Mouse (Mus musculus): ENCODE measurements around the gene Ttc9.

Ttc9 gene

GRCm38 (mm10) chr12:81630915-81631660 is at the start of gene Ttc9:
Ttc9 (plus strand) TSS chr12:81631249.
- no peak for DNase-seq

- DNase-seq: peak; percentile 90 to 93
These were observed 36.0 kb upstream of the Ttc9 start, which contains the start of gene Med6 for GRCm38 (mm10) chr12:81594902-81595671. Med6 (minus strand) TSS chr12:81595008.

GRCm38 (mm10) chr12:81596547-81597262 is 34.3 kb upstream of the Ttc9 start:
- DNase-seq: no peak

- no peak for DNase-seq
These were observed 25.9 kb upstream of the Ttc9 start for GRCm38 (mm10) chr12:81604995-81605784.

GRCm38 (mm10) chr12:81609445-81609844 is 21.6 kb upstream of the Ttc9 start:
- no peak for DNase-seq

GRCm38 (mm10) chr12:81615807-81616206 is 15.2 kb upstream of the Ttc9 start:
- no peak for DNase-seq

GRCm38 (mm10) chr12:81616980-81617379 is 14.1 kb upstream of the Ttc9 start:
- DNase-seq: no peak

GRCm38 (mm10) chr12:81619302-81619701 is 11.7 kb upstream of the Ttc9 start:
- DNase-seq: peak; percentile 49 to 63

- DNase-seq: no peak
These were observed 7.7 kb upstream of the Ttc9 start for GRCm38 (mm10) chr12:81623377-81623776.

- no peak for DNase-seq
These were observed 4.7 kb upstream of the Ttc9 start for GRCm38 (mm10) chr12:81626226-81626861.

GRCm38 (mm10) chr12:81627426-81627825 is 3.6 kb upstream of the Ttc9 start:
- no peak for DNase-seq

GRCm38 (mm10) chr12:81628091-81628490 is 3.0 kb upstream of the Ttc9 start:
- no peak for DNase-seq

GRCm38 (mm10) chr12:81630520-81630914 is 532 bp upstream of the Ttc9 start:
- no peak for DNase-seq

GRCm38 (mm10) chr12:81631661-81632401 is 782 bp downstream of the Ttc9 start:
- DNase-seq: no peak

GRCm38 (mm10) chr12:81633246-81633645 is 2.2 kb downstream of the Ttc9 start:
- DNase-seq: no peak

GRCm38 (mm10) chr12:81640656-81641055 is 9.6 kb downstream of the Ttc9 start:
- DNase-seq: no peak

GRCm38 (mm10) chr12:81642361-81643082 is 11.5 kb downstream of the Ttc9 start:
- DNase-seq: no peak

GRCm38 (mm10) chr12:81646811-81647210 is 15.8 kb downstream of the Ttc9 start:
- DNase-seq: no peak

- no peak for DNase-seq
These were observed 22.3 kb downstream of the Ttc9 start for GRCm38 (mm10) chr12:81653344-81653743.

- no peak for DNase-seq
These were observed 26.3 kb downstream of the Ttc9 start for GRCm38 (mm10) chr12:81657321-81657720.

GRCm38 (mm10) chr12:81658086-81658485 is 27.0 kb downstream of the Ttc9 start:
- no peak for DNase-seq
